Mouse (Mus musculus) cerebellum, adult 8-10 months (tissue): ENCODE results near the gene Gm49510.

Experiments
- DNase-seq: peaks from one replicate; pipeline ENCODE4 v3.0.0; 2022

The Gm49510 gene

DNA sequence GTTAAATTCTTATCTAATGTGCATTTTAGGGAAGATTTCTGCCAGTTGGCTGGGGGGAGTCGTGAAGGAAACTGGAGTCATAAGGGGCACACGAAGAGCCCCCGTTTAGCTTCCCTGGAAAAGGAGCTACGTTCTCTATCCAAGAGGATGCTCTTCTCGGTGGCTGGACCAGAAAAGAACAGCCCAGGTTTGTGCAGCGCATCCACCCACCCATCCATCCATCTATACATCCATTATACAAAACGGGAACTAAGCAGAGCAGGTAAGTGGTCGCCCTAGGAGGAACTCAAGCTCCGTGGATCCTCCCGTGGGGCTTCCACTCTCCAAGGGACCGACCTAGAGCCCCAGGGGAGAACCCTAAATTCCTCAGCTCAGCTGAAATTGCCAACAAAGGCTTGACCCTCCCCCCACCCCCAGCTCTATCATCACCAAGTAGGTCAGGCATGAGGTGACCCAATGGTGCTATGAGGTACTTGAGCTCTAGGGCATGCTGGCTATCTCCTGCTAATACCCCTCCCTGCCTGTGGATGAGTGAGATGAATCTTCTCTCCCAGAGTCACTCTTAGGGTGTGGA is 48.8 kb downstream of the Gm49510 start:
- no peak for DNase-seq

DNA sequence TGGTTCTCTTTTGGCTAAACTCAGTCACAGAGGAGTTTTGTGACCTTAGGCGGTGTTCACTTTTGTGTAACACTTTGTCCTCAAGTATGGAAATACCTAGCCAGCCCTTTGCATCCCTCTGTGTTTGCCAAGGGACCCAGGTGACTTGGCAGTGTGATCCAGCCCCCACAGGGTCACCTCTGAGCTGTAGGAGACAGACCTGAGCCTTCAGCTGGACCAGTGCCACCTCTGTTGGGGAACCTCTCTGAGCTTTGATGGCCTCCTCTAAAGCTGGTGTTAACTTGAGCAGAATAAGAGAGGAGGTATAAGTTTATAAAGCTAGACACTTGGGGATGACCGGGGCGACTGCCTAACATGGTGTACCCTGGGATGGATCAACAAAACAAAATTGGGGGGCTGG is 49.4 kb downstream of the Gm49510 start:
- DNase-seq, result no peak

DNA sequence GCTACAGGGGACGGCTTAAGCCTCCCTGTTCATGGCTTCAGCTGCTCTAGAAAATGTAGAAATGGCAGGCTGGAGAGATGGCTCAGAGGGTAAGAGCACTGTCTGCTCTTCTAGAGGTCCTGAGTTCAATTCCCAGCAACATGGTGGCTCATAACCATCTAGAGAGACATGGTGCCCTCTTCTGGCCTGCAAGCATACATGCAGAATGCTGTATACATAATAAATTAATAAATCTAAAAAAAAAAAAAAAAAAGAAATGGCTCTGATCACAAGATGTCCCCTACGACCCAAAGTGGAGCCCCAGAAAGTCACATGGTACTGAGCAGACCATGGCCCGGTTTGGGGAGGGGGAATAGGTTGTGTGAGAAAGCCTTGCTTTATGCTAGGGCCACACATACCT is 56.2 kb downstream of the Gm49510 start:
- no peak for DNase-seq

DNA sequence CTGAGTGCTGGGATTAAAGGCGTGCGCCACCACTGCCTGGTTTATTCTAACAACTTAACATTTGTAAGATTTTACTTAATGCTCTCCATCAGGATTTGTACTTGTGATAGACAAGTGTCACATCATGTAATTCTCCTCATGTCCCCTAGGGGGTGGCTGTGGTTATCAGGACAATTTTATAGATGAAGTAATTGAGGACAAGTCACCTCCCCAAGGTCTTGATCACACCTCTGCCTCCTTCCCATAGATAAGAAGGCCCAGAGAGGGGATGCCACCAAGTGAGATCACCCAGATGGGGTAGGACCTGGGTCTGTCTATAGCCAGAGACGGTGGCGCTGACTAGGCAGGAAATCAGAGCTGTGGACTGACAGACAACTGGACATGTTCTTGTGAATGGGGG is 56.9 kb downstream of the Gm49510 start:
- no peak for DNase-seq

DNA sequence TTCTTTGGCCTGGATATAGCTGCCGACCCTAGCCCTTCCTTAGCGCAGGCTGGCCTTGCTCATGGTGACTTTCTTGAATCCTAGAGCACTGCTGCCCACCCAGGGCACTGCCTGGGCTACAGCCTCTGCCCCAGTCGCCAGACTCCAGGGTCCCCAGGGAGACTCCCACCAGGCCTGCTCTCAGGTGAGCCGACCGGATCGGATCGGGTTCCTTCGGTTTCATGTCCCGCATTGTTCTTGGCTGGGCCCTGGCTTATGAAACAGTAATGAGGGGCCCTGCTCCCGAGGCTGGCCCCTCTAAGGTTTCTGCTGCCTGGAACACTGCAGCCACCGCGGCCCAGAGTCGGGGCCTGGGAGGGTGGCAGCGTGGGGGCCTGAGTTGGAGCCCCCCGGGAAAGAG is 57.6 kb downstream of the Gm49510 start:
- DNase-seq, result no peak

DNA sequence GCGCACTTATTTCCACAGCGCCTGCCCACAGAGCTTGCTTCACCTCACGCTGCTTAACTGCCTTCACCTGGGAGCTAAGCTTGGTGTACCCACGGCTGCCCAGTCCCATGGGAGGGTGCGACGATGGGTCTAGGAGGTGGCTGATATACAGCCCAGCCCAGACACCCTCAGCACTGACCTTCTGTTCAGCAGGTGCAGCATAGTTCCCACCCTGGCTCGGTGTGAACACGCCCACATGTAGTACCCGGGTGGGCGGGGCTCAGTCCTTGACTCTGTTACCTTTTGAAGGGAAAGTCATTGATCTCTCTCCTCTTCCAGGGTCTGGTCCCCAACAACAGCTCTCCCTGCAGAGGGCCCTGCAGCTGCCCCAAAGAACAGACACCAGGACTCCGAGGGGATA is 60.1 kb downstream of the Gm49510 start:
- DNase-seq, result no peak

DNA sequence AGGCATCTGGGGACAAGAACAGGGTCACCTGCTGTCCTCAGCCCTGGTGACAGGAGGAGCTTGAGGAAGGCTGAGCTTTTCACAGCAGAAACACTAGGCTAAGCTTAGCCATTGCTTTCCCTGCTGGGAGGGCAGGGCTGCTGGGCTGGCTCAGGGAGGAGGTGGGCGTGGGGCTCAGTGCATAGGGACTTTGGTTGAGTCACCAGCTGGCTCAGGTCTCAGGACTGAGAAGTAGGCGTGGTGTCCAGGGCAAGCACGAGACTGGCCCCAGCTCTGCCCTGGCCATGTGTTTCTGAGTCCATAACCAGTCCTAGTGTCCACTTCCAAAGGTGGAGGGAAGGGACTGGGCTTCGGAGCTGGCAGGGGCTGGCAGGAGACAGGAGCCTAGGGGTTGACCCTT is 60.6 kb downstream of the Gm49510 start:
- DNase-seq, result no peak

DNA sequence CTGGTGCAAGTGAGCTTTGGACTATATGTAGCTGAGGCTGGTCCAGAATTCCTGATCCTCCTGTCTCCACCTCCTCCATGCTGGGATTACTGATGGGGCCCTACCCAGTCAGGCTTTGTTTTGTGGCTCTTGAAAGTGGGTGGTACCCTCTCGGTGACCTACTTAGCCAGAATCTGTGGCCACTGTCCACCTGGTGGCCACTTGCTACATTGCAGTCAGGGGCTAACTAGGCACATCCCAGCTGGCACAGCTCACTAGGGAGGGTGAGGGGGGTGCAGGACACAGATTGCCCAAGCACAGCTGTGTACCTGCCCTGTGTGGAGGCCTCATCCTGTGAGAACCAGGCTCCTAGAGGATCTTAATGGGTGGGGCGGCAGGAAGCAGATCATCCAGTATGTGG is 63.4 kb downstream of the Gm49510 start:
- peak; percentile 79 for DNase-seq
